Mouse (Mus musculus): Measurements from ENCODE around the gene Ccdc92.

DNA sequence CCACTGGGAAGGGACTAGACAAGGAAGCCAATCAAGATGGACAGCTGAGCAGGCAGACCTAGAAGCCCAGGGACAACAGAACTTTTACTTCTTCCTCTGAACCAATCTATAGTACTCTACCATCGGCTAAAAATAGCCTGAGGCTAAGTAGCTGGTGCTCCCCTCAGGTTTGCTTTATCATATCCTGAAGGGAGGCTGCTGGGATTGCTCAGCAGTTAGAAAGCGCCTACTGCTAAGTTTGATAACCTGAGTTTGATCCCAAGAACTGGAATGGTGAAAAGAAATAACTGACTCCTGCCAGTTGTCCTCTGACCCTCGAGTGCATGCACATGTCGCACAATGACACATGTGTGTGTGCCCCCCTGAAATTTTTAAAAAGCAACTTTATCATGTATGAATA is 17.3 kb downstream of the Ccdc92 start:
- TF ChIP-seq CTCF (IDR thresholded peaks at IDR 0.05) (no peak), POLR2A (IDR thresholded peaks at IDR 0.05; ENCODE audit: insufficient read depth, low read depth, low read length) (no peak), EP300 (IDR thresholded peaks at IDR 0.05; ENCODE audit: insufficient read depth, low read depth, low read length) (no peak)

Measured in heart, adult 2 months (tissue).